Mouse (Mus musculus): ENCODE measurements around the gene Elovl5.
A peak's percentile ranks its signal among the peaks of the same experiment; 100 is the strongest.

Gene Elovl5

GRCm38 (mm10) chr9:77928769-77929168 is 11.6 kb downstream of the Elovl5 start:
- DNase-seq (ENCODE audit: low read depth, low spot score): no peak

DNA sequence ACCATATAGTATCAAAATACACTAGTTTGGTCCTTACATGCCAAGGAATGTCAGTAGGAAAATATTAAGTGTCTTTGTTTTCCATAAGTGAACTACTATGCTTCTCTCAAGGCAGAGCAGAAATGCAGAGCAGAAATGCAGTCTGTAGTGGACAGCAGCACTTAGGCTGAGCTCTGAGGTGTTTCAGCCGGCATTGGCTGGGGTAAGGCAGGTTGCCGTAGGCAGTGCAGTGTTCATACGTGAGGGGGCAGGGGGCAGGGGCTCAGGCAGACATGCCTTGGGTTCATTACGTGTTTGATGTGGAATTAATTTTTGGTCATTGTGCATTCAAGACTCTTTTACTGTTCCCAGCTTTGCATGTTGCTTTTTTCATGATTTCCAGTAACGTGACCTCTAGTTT is 12.1 kb downstream of the Elovl5 start:
- no peak for DNase-seq (ENCODE audit: low read depth, low spot score)

GRCm38 (mm10) chr9:77930036-77930859 is 13.1 kb downstream of the Elovl5 start:
- no peak for DNase-seq (ENCODE audit: low read depth, low spot score)

GRCm38 (mm10) chr9:77930860-77931184 is 13.7 kb downstream of the Elovl5 start:
- no peak for DNase-seq (ENCODE audit: low read depth, low spot score)

DNA sequence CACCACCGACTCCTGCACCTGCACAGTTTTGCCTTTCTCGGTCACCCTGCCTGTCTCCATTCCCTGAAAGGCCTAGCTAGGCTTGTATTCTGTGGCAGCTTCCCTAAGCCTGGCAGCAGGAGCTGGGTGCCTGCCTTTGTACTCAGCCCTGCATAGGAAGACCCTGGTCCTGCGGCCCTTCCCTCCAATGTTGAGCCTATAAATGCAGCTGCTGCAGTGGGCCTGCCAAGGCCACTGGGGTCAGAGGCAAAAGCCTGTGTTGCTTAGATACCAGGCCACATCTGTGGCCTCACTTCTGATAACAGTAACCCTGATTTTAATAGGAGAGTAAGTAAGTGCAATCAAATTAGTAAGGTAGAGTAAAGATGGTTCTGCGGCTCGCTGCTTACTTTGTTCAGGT is 14.6 kb downstream of the Elovl5 start:
- DNase-seq (ENCODE audit: low read depth, low spot score): no peak

DNA sequence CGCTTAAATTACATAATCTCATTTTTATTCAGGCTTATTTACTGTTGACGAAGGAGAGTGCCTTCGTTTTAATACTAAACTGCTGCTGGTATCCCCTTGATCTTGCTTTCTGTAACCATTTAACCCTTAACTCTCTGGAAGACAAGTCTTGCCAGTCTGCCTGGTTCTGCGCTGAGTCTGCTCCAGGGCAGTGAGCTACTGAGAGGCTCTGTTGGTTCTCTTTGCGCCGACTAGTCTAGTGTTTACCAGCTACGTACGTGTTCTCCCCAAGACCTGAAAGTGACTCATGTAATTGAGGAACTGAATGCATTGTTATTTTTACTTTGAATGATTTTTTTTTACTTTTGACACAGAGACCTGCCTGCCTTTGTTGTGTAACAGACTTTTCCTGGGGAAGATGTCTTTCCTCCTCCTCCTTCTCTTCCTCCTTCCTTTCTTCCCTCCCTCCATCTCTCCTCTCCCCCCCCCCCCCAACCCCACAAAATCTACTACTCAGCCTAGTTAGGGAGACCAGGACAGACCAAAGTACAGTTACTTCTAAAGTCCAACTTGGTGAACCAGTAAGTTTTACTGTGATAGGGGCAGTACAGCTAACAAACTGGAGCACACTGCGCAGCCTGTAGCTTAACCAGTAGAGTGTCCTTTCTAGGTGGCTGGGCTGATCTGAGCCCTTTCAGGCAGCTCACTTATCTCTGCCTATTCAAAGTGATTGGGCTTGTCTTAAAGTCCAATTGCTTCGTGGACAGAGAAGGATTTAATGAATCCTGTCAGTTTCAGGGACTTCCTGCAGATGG is 18.9 kb downstream of the Elovl5 start:
- no peak for DNase-seq (ENCODE audit: low read depth, low spot score)

DNA sequence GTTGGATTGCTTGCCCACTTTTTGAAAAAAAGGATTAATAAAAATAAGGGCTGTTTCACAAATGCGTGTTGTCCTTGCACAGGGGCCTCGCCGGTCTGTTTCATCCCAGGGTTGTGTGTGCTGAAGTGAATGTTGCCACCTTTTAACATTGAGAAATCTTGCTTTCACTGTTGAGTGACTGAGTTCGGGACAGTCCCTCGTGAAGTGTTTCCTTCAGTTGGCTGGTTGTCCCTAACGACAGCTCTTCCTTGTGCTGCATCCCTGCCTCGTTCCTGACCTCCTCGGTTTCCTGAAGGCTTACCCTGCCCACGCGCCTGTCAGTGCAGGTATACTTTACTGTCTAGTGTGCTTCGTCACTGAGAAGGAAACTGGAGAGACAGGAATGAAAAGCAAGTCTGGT is 20.7 kb downstream of the Elovl5 start:
- DNase-seq (ENCODE audit: low read depth, low spot score): no peak

- DNase-seq (ENCODE audit: low read depth, low spot score): peak; percentile 31
These were observed 21.8 kb downstream of the Elovl5 start for GRCm38 (mm10) chr9:77938761-77939553.

GRCm38 (mm10) chr9:77939554-77939920 is 22.4 kb downstream of the Elovl5 start:
- DNase-seq (ENCODE audit: low read depth, low spot score): no peak

GRCm38 (mm10) chr9:77941058-77941457 is 23.9 kb downstream of the Elovl5 start:
- DNase-seq (ENCODE audit: low read depth, low spot score): no peak

DNA sequence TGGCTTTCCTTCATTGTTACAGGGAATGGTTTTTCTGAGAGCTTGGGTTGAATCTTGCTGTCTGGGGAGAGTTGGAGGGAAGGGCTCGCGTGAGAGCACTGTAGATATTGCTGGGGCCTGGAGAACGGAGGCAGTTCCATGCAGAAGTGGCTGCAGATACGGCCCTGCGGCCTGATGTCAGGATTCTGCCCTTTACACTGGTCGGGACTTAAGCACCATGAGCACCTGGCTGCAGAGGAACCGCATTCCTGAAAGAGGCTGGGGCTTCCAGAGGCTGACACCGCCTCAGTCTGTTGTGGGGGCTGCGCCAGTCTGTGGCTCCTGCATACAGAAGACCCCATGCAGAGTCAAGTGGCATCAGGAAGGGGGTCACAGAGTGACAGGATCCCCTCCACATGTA is 24.7 kb downstream of the Elovl5 start:
- no peak for DNase-seq (ENCODE audit: low read depth, low spot score)

DNA sequence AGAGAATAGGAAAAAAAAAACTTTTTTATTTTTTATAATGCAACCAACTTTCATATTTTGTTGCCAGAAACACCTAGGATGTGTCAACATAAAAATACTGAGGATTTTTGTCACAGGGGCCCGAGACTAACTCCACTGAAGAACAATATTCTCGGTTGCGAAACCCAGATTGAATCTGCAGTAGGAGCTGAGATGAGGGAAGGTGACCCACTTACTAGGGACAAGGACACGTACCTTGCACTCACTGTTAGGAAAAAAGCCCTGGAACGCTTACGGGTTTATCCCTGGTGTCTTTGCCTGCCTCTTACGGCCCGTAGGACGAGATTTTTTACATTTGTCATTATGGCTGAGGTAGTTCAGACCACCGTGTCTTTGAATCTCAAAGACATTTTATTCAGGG is 25.2 kb downstream of the Elovl5 start:
- DNase-seq (ENCODE audit: low read depth, low spot score): no peak

DNA sequence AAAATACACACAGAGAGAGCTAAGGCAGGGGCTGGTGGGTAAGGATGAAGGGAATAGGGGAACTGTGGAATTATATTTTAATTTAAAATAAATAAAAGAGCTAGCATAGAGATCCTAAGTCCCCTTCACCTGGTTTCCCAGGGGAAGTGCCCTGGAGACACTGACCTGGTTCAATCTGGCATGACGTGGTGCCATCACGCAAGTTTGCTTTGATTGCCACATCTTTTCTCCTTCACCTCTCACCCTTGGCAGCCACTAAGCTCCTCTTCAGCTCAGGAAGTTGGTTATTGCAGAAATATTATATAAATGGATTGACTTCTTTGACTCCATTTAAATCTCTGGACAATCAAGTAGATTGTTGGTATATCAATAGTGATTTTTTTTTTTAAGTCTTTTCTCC is 26.2 kb downstream of the Elovl5 start:
- no peak for DNase-seq (ENCODE audit: low read depth, low spot score)

DNA sequence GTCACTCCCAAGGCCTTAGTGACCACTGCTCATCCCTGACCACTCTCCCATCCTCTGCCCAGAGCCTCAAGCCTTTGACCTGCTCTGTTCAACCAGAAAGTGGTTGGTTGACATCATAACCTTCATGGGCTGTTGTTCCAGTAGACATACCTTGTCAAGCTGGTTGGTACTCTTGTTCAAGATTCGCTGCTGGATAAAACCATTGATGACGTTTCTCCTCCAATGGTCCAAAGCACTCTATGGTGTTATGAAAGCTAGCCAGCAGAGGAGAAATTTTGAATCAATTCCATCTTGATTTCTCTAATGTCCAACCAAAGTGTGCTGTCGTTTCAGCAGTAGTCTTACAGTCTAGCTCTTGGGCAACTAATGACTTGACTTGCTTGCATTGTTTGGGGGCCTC is 27.0 kb downstream of the Elovl5 start:
- no peak for DNase-seq (ENCODE audit: low read depth, low spot score)

DNA sequence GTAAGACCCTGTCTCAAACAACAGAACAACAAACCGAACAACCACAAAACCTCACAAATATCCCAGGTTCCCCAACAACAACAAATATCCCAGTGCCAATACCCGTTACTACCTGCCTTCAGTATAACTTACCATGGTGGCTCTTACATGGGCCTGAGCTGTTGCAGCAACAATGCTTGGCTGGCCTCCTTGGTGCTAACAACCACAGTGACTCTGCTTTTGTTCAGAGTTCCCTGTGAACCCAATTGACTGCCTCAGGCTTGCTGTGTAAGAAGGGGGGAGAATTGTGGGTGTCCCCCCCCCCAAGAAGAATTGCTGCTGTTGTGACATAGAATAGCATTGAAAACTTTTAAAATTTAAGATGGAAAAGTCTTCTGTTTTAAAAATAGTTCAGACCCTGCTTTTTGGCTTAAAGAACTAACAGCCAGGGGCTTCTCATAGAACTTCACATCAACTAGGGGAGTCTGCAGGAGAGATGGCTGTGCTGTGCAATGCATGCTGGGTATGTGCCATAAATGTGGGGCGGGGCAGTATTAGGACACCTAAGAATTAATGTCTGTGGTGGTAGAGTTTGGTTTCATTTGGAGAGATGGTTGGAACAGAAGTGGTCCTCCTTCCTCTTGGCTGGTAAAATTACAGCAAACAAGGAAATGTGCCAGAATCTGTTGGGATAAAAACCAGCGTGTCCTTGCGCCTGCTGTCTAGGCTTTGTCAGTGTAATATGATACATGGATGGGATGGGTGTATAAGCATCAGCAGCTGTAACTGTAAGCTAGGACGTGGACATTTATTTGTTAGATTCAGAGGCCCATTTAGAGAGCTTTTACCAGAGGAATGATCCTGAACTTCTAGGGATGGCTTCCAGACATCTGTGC is 28.9 kb downstream of the Elovl5 start:
- DNase-seq (ENCODE audit: low read depth, low spot score): no peak

DNA sequence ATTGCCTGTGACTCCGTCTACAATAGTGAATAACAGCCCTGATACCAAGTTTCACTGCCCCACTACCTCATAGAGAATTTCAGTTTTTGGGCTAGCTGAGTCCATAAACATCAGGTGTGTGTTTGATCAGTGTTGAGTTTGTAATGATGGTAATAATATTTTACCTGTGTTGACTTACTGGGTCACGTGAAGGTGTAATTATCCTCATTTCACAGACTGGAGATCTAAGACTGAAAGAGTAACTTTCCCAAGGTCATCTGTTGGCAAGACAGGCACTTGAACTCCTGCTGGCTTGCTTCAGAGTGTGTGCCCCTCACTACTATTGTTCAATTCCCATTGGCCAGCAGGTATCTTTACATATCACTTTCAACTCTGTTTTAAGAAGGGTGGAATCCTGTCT is 31.1 kb downstream of the Elovl5 start:
- DNase-seq (ENCODE audit: low read depth, low spot score): no peak

DNA sequence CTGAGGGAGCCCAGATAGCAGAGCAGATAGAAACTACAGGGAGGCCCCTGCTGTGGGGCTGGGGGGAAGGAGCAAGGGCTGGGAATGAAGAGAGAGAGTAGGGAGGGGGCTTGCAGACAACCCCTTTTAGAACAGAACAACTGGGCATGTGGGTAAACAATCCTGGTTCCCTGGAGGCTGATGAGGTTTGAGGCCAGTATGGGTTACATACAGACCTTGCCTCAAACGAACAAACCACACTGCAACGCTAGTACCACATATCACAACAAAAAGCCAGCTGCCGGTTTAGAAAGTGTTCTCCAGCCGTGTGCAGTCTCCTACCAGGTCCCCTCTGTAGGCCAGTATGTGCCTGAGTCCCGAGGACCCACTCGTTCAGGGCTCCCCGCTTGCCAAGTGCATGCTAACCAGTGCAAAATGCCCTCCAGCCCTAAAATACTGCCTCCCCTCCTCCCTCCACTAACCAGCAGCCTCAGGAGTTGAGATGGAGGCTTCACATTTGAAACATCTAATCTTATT is 32.6 kb downstream of the Elovl5 start:
- DNase-seq (ENCODE audit: low read depth, low spot score): no peak

DNA sequence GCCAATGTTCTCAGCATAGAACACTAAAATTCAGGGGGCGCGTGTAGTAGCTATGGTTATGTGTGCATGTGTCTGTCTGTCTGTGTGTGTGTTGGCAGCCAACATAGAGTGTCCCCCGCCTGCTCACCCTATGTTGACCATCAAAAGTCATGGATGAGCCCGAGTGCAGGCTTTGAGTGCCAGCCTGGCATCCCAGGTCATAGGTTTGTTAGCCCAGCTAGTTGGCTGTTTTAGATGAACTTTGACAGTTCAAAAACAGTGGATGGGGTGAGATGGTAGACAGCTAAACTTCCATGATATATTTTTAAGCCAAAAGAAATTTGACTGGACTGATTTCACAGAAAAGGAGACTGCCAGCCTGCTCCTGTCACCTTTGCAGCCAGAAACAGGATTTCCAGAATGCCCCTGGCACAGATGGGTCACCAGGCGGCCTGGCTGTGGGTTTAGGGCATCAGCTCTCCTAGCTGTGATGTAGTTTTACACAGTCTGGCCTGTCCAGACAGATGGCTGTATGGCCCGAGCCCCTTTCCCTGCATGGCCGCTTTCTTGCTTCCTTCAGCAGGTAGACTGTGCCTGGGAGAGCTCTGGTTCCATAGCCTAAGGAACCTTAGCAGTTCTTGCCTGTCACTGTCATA is 33.8 kb downstream of the Elovl5 start:
- no peak for DNase-seq (ENCODE audit: low read depth, low spot score)

DNA sequence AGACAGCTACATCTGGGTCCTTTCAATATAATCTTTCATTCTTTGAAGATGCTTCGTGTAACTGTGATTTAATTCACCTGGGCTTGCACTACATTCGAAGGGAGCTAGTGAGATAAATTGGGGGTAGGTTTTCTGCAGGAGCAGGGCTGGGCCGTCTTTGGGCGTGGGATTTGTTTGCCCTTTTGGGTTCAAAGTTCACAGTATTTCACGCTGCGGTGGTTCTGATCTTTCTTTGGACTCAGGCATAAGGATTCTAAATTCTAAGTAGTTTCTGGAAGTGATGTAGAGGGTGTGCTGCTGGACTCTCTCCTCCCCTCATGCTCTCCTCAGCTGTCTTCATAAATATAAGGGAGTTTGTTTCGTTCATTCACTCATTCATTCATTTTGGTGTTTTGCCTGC is 34.8 kb downstream of the Elovl5 start:
- DNase-seq (ENCODE audit: low read depth, low spot score): no peak

DNA sequence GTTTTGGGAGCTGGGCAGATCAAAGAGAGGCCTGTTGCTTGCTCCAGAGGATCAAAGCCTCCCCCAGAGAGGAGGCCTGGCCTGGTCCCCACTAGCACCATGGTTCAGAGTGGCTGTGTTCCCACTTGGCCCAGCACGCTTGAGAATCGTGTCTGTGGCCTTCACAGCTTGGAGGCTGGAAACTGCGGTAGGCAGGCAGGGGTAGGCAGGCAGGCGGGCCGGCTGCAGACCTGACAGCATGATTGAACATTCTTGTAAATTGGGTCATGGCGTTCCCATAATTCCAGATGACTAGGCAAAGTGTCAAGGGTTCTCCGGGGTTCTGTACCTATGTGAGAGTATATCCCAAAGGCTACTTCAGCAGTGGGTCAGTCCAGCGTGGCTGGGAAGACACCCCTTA is 35.9 kb downstream of the Elovl5 start:
- DNase-seq (ENCODE audit: low read depth, low spot score): no peak

DNA sequence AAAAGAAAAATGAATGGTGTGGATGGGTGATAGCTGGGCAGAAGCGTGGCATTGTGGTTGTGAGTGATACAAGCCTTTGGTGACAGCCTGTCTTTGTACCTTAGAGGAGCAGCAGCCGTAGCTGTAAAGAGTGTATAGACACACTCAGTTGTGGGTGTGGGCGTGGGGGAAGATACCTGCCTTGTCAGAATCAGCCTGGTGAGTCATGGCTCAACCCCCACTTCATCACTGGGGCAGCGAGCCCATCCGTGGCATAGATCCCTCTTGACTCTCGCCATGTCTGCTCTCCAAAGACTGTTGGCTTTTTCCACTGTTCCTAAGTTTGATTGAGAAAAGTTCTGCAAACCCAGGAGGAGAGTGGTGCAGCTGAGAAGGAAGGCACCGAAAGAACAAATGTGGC is 37.3 kb downstream of the Elovl5 start:
- no peak for DNase-seq (ENCODE audit: low read depth, low spot score)

All from skeletal muscle tissue, adult 2 months (tissue).